Mouse (Mus musculus): ENCODE data around the gene Ggt5.
"Not testable (repeated sequence)": the region's sequence is repeated elsewhere in the genome, so short reads cannot be mapped to it uniquely, and the experiment has no call there.

Ggt5 gene

GRCm38 (mm10) chr10:75589129-75589528, at the start of gene Ggt5:
Ggt5 (plus strand) TSS chr10:75589340.
- DNase-seq (ENCODE audit: low spot score in 2 of 2): peak in 1 of 2 experiments; percentile 35

- DNase-seq (ENCODE audit: low spot score in 2 of 2): no peak
Observed at GRCm38 (mm10) chr10:75547901-75548300, 41.2 kb upstream of the Ggt5 start.

- DNase-seq (ENCODE audit: low spot score in 2 of 2): no peak
Observed at GRCm38 (mm10) chr10:75548486-75548885, 40.7 kb upstream of the Ggt5 start.

GRCm38 (mm10) chr10:75549886-75550285, 39.3 kb upstream of the Ggt5 start:
- no peak for DNase-seq (ENCODE audit: low spot score in 2 of 2)

GRCm38 (mm10) chr10:75551175-75551574, 38.0 kb upstream of the Ggt5 start:
- DNase-seq (ENCODE audit: low spot score in 2 of 2): no peak

- DNase-seq (ENCODE audit: low spot score in 2 of 2): no peak
Observed at GRCm38 (mm10) chr10:75552106-75552505, 37.0 kb upstream of the Ggt5 start.

GRCm38 (mm10) chr10:75552701-75553450, 36.3 kb upstream of the Ggt5 start:
- DNase-seq (ENCODE audit: low spot score in 2 of 2): no peak

- no peak for DNase-seq (ENCODE audit: low spot score in 2 of 2)
Observed at GRCm38 (mm10) chr10:75554090-75554489, 35.0 kb upstream of the Ggt5 start.

- DNase-seq (ENCODE audit: low spot score in 2 of 2): no peak
Observed at GRCm38 (mm10) chr10:75555557-75555956, 33.6 kb upstream of the Ggt5 start.

GRCm38 (mm10) chr10:75556026-75556425, 33.1 kb upstream of the Ggt5 start:
- no peak for DNase-seq (ENCODE audit: low spot score in 2 of 2)

- no peak for DNase-seq (ENCODE audit: low spot score in 2 of 2)
Observed at GRCm38 (mm10) chr10:75558515-75558914, 30.6 kb upstream of the Ggt5 start.

- DNase-seq (ENCODE audit: low spot score in 2 of 2): no peak
Observed at GRCm38 (mm10) chr10:75559041-75559675, 30.0 kb upstream of the Ggt5 start.

- DNase-seq (ENCODE audit: low spot score in 2 of 2): no peak
Observed at GRCm38 (mm10) chr10:75559676-75560548, 29.2 kb upstream of the Ggt5 start, which contains the start of gene Lrrc75b. Lrrc75b (minus strand) TSS chr10:75560330.

GRCm38 (mm10) chr10:75560549-75560899, 28.6 kb upstream of the Ggt5 start:
- no peak for DNase-seq (ENCODE audit: low spot score in 2 of 2)

GRCm38 (mm10) chr10:75561071-75561654, 28.0 kb upstream of the Ggt5 start, which contains the start of gene Ggt1:
Ggt1 (plus strand) TSS chr10:75561604.
- DNase-seq (ENCODE audit: low spot score in 2 of 2): no peak

- no peak for DNase-seq (ENCODE audit: low spot score in 2 of 2)
Observed at GRCm38 (mm10) chr10:75562596-75562995, 26.5 kb upstream of the Ggt5 start.

GRCm38 (mm10) chr10:75564687-75565265, 24.4 kb upstream of the Ggt5 start:
- DNase-seq (ENCODE audit: low spot score in 2 of 2): no peak

- DNase-seq (ENCODE audit: low spot score in 2 of 2): peak; percentile 80 to 81
Observed at GRCm38 (mm10) chr10:75565436-75565835, 23.7 kb upstream of the Ggt5 start.

- no peak for DNase-seq (ENCODE audit: low spot score in 2 of 2)
Observed at GRCm38 (mm10) chr10:75565906-75566305, 23.2 kb upstream of the Ggt5 start.

GRCm38 (mm10) chr10:75566321-75566720, 22.8 kb upstream of the Ggt5 start:
- DNase-seq (ENCODE audit: low spot score in 2 of 2): no peak

GRCm38 (mm10) chr10:75566765-75567164, 22.4 kb upstream of the Ggt5 start:
- not testable (repeated sequence) for DNase-seq (ENCODE audit: low spot score in 2 of 2)

Measured in spleen, postnatal 36 days (tissue).